Mouse (Mus musculus) MEL (cell line): ENCODE data around the gene Kif7. TPM values are rescaled to one million over a fixed set of nuclear protein-coding genes. Genes with fewer than 3 reads are reported as not detected.

Source experiments
- DNase-seq: peaks from one replicate; pipeline ENCODE4 v3.0.0; 2011; ENCODE audit warnings: low read depth, low spot score
- H3K27ac ChIP-seq: 2 replicates; pipeline ENCODE4 v1.5.1; 2012; ENCODE audit warnings: low read depth, mild to moderate bottlenecking, control low read depth, low read length, moderate library complexity; ENCODE audit not compliant: control insufficient read depth
- H3K27me3 ChIP-seq, 2 experiments: fragments of 150-350 bp in 1 of 2; sonication (generic) in 1 of 2; 2 replicates each; pipeline ENCODE4 v1.6.1; 2012; ENCODE audit warnings: low read length in 2 of 2, mild to moderate bottlenecking in 2 of 2, improper control_type of control experiment in 1 of 2, moderate library complexity in 1 of 2; ENCODE audit not compliant: insufficient read depth in 2 of 2, control insufficient read depth in 1 of 2
- H3K36me3 ChIP-seq, 2 experiments: 2 replicates each; pipeline ENCODE4 v1.6.1; 2012 to 2014; ENCODE audit warnings: low read length in 2 of 2, improper control_type of control experiment in 1 of 2, inconsistent platforms in 1 of 2, mild to moderate bottlenecking in 1 of 2; ENCODE audit not compliant: insufficient read depth in 2 of 2, control insufficient read depth in 1 of 2
- H3K4me1 ChIP-seq, 2 experiments: fragments of 150-350 bp in 1 of 2; sonication (generic) in 1 of 2; 2 replicates each; pipeline ENCODE4 v1.6.1; 2012; ENCODE audit warnings: low read length in 2 of 2, improper control_type of control experiment in 1 of 2, mild to moderate bottlenecking in 1 of 2; ENCODE audit not compliant: insufficient read depth in 2 of 2, control insufficient read depth in 1 of 2
- H3K4me3 ChIP-seq, 2 experiments: fragments of 150-350 bp in 1 of 2; sonication (generic) in 1 of 2; 2 replicates each; pipeline ENCODE4 v1.5.1; 2012; ENCODE audit warnings: low read depth in 2 of 2, low read length in 2 of 2, mild to moderate bottlenecking in 2 of 2, moderate library complexity in 2 of 2, control low read depth in 1 of 2, improper control_type of control experiment in 1 of 2; ENCODE audit not compliant: control insufficient read depth in 1 of 2, insufficient read depth in 1 of 2
- H3K79me2 ChIP-seq: 2 replicates; pipeline ENCODE4 v1.6.1; 2012; ENCODE audit warnings: mild to moderate bottlenecking, low read length, moderate library complexity; ENCODE audit not compliant: control insufficient read depth, poor library complexity, insufficient read depth
- H3K9ac ChIP-seq: 2 replicates; pipeline ENCODE4 v1.6.1; 2012; ENCODE audit warnings: low read depth, mild to moderate bottlenecking, control low read depth, low read length, moderate library complexity; ENCODE audit not compliant: control insufficient read depth, poor library complexity, severe bottlenecking
- H3K9me3 ChIP-seq: fragments of 150-350 bp; sonication (generic); replicated peaks from 2 replicates; pipeline ENCODE4 v1.6.1; 2012; ENCODE audit warnings: mild to moderate bottlenecking, low read length, improper control_type of control experiment, moderate library complexity; ENCODE audit not compliant: insufficient read depth
- CHD2 ChIP-seq: IDR thresholded peaks from 2 replicates; pipeline ENCODE4 v1.6.1; 2011; ENCODE audit warnings: low read length, improper control_type of control experiment
- CTCF ChIP-seq, 3 experiments: IDR thresholded peaks in 2 of 3; conservative IDR thresholded peaks in 1 of 3; 2 replicates each; pipeline ENCODE4 v1.5.1; 2011 to 2012; ENCODE audit warnings: low read length in 3 of 3, low read depth in 2 of 3, mild to moderate bottlenecking in 2 of 3, improper control_type of control experiment in 1 of 3, inconsistent platforms in 1 of 3, mixed read lengths in 1 of 3, moderate library complexity in 1 of 3; ENCODE audit not compliant: control insufficient read depth in 1 of 3, insufficient read depth in 1 of 3, poor library complexity in 1 of 3, severe bottlenecking in 1 of 3
- E2F4 ChIP-seq: IDR thresholded peaks from 2 replicates; pipeline ENCODE4 v1.6.1; 2011; ENCODE audit warnings: low read depth, low read length, improper control_type of control experiment, borderline replicate concordance
- GATA1 ChIP-seq: IDR thresholded peaks from 2 replicates; pipeline ENCODE4 v1.6.1; 2011; ENCODE audit warnings: low read depth, low read length, improper control_type of control experiment
- JUND ChIP-seq: IDR thresholded peaks from 2 replicates; pipeline ENCODE4 v1.6.1; 2011; ENCODE audit warnings: low read depth, mild to moderate bottlenecking, improper control_type of control experiment, low read length
- MAX ChIP-seq: IDR thresholded peaks from 2 replicates; pipeline ENCODE4 v1.6.1; 2011; ENCODE audit warnings: low read length, improper control_type of control experiment
- MYC ChIP-seq: IDR thresholded peaks from 2 replicates; pipeline ENCODE4 v1.6.1; 2011; ENCODE audit warnings: low read depth, mild to moderate bottlenecking, low read length, improper control_type of control experiment, moderate library complexity
- POLR2A ChIP-seq, 2 experiments: IDR thresholded peaks; 2 replicates each; pipeline ENCODE4 v1.6.1; 2011 to 2012; ENCODE audit warnings: low read length in 2 of 2, mild to moderate bottlenecking in 2 of 2, control low read depth in 1 of 2, improper control_type of control experiment in 1 of 2, low read depth in 1 of 2, moderate library complexity in 1 of 2; ENCODE audit not compliant: control insufficient read depth in 1 of 2, insufficient read depth in 1 of 2, poor library complexity in 1 of 2
- RCOR1 ChIP-seq: IDR thresholded peaks from 2 replicates; pipeline ENCODE4 v1.6.1; 2012; ENCODE audit warnings: low read depth, mild to moderate bottlenecking, inconsistent platforms, low read length, improper control_type of control experiment
- SIN3A ChIP-seq: IDR thresholded peaks from 2 replicates; pipeline ENCODE4 v1.6.1; 2012; ENCODE audit warnings: low read length, improper control_type of control experiment, inconsistent platforms
- TAL1 ChIP-seq: IDR thresholded peaks from 2 replicates; pipeline ENCODE4 v1.6.1; 2012; ENCODE audit warnings: mild to moderate bottlenecking, inconsistent platforms, low read length, moderate library complexity, mixed read lengths
- UBTF ChIP-seq: IDR thresholded peaks from 2 replicates; pipeline ENCODE4 v1.6.1; 2012; ENCODE audit warnings: low read depth, mild to moderate bottlenecking, inconsistent platforms, low read length, improper control_type of control experiment, moderate library complexity, borderline replicate concordance; ENCODE audit not compliant: insufficient read depth
- ZC3H11A ChIP-seq: IDR thresholded peaks from 2 replicates; pipeline ENCODE4 v1.6.1; 2012; ENCODE audit warnings: low read depth, mild to moderate bottlenecking, inconsistent platforms, low read length, improper control_type of control experiment
- ZMIZ1 ChIP-seq: IDR thresholded peaks from 2 replicates; pipeline ENCODE4 v1.6.1; 2012; ENCODE audit warnings: low read depth, mild to moderate bottlenecking, inconsistent platforms, low read length, improper control_type of control experiment, moderate library complexity
- ZNF384 ChIP-seq: IDR thresholded peaks from 2 replicates; pipeline ENCODE4 v1.6.1; 2012; ENCODE audit warnings: low read depth, mild to moderate bottlenecking, inconsistent platforms, low read length, improper control_type of control experiment
- polyA plus RNA-seq, 2 experiments: library from polyadenylated mRNA; stranded (reverse) in 1 of 2; unstranded in 1 of 2; fragments of >175 nt in 1 of 2; fragments of >200 nt in 1 of 2; gene quantifications; 2 replicates each; pipeline versions ENCODE4 v1.2.1 to v1.2.4; 2012; ENCODE audit warnings: low replicate concordance in 2 of 2, low read depth in 1 of 2; ENCODE audit not compliant: insufficient read length in 2 of 2, insufficient read depth in 1 of 2, missing spikeins in 1 of 2
- total RNA-seq: library from RNA; depleted of rRNA; stranded (reverse); fragments of 300-350 nt; gene quantifications from 2 replicates; pipeline ENCODE4 v1.2.3, GENCODE M21; 2012

Gene Kif7
- total and polyA plus RNA-seq, 3 experiments: 13.1 to 15.6 TPM; not detected in 1

GRCm38 (mm10) chr7:79666690-79667089 lies 48.8 kb downstream of the Kif7 start:
- TF ChIP-seq MYC (no peak), CTCF (IDR thresholded peaks at IDR 0.05 in 2 of 3, conservative IDR thresholded peaks at IDR 0.05 in 1 of 3; ENCODE audit: control insufficient read depth in 1 of 3, insufficient read depth in 1 of 3, low read depth in 2 of 3, low read length in 3 of 3, poor library complexity in 1 of 3, severe bottlenecking in 1 of 3) (peak in 2 of 3 experiments; percentile 14 to 39; a peak in 2 of 6 replicates), GATA1 (no peak)
- Histone ChIP-seq H3K9ac (no peak overlapping the region), H3K36me3 (peaks cover 14 to 36% of the 10 kb centered on the region in 2 experiments), H3K4me1 (peaks cover 2 to 12% of the 10 kb centered on the region in 2 experiments; a peak in 3 of 4 replicates), H3K9me3 (no peaks in the 10 kb centered on the region), H3K27me3 (no peaks in the 10 kb centered on the region), H3K27ac (no peak overlapping the region), H3K79me2 (peaks cover 22% of the 10 kb centered on the region), H3K4me3 (no peak overlapping the region)
- DNase-seq: peak; percentile 11

- Histone ChIP-seq H3K9me3 (no peaks in the 10 kb centered on the region), H3K4me1 (peaks cover 2 to 16% of the 10 kb centered on the region in 2 experiments; a peak in 3 of 4 replicates), H3K27me3 (no peaks in the 10 kb centered on the region), H3K27ac (no peak overlapping the region), H3K36me3 (peaks cover 7 to 14% of the 10 kb centered on the region in 2 experiments), H3K9ac (peak overlapping the region; percentile 94), H3K4me3 (peak overlapping the region; percentile 69 to 96), H3K79me2 (peaks cover 38% of the 10 kb centered on the region)
- DNase-seq: no peak
- TF ChIP-seq CHD2: no peak
- no peak for TF ChIP-seq TAL1
- TF ChIP-seq SIN3A: peak; percentile 6; the same call in 1 of the 2 replicates
- TF ChIP-seq MAX: no peak
- TF ChIP-seq JUND: no peak
- no peak for TF ChIP-seq E2F4
- peak; percentile 52 for TF ChIP-seq ZNF384
- TF ChIP-seq CTCF (IDR thresholded peaks at IDR 0.05 in 2 of 3, conservative IDR thresholded peaks at IDR 0.05 in 1 of 3; ENCODE audit: control insufficient read depth in 1 of 3, insufficient read depth in 1 of 3, low read depth in 2 of 3, low read length in 3 of 3, poor library complexity in 1 of 3, severe bottlenecking in 1 of 3): no peak
- TF ChIP-seq RCOR1: no peak
- no peak for TF ChIP-seq ZC3H11A
Measured at GRCm38 (mm10) chr7:79661253-79661890, 54.1 kb downstream of the Kif7 start.

DNA sequence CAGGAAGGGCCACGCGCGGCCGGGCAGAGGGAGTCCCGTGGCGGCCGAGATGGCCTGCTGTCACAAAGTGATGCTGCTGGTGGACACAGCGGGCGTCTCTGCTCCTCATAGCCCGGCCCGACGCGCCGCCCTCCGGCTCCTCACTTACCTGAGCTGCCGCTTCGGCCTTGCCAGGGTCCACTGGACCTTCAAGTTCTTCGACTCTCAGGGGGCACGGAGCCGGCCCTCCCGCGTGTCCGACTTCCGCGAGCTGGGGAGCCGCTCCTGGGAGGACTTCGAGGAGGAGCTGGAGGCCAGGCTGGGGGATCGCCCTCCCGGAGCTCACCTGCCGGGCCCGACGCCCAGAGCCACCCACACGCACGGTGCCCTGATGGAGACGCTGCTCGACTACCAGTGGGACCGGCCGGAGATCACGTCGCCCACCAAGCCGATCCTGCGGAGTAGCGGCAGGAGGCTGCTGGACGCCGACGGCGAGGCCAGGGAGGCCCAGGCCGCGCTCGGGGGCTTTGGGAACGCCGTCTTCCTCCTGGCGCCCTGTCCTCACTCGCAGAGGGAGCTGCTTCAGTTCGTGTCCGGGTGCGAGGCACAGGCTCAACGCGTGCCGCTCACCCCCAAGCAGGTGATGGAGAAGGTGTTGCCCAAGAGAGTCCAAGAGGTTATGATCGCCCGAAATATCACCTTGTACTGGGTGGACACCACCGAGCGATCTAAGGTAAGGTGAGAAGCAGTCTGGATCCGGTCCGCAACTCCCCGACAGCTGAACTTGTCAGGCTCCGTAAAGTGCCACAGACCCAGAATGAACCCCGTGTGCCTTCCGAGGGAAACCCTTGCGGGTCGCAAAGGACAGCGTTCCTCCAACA lies 55.0 kb downstream of the Kif7 start:
- H3K9me3 ChIP-seq: no peaks in the 10 kb centered on the region
- no peaks in the 10 kb centered on the region for H3K27me3 ChIP-seq
- TF ChIP-seq CTCF (IDR thresholded peaks at IDR 0.05 in 2 of 3, conservative IDR thresholded peaks at IDR 0.05 in 1 of 3; ENCODE audit: control insufficient read depth in 1 of 3, insufficient read depth in 1 of 3, low read depth in 2 of 3, low read length in 3 of 3, poor library complexity in 1 of 3, severe bottlenecking in 1 of 3) (no peak), UBTF (0 out of 2 replicates have a peak, but pooled peaks have one; percentile 39), POLR2A (IDR thresholded peaks at IDR 0.05; ENCODE audit: control insufficient read depth in 1 of 2, insufficient read depth in 1 of 2, low read depth in 1 of 2, low read length in 2 of 2, poor library complexity in 1 of 2) (peak in 1 of 2 experiments; percentile 78; a peak in 2 of 4 replicates), ZMIZ1 (no peak), SIN3A (0 out of 2 replicates have a peak, but pooled peaks have one; percentile 27)
- H3K36me3 ChIP-seq: peaks cover 5 to 14% of the 10 kb centered on the region in 2 experiments
- peak overlapping the region; percentile 28 for H3K27ac ChIP-seq
- peaks cover 2 to 16% of the 10 kb centered on the region in 2 experiments; a peak in 3 of 4 replicates for H3K4me1 ChIP-seq
- H3K4me3 ChIP-seq: peak overlapping the region; percentile 69 to 96
- DNase-seq: no peak
- peaks cover 38% of the 10 kb centered on the region for H3K79me2 ChIP-seq
- peak overlapping the region; percentile 94 for H3K9ac ChIP-seq
